25 mouse cellular contexts compared by ENCODE assay signal in genomic region chr4:111487233-111487843, GRCm38 (mm10).
DNase-seq lines count a peak whose midpoint lies in the region; ATAC-seq and TF ChIP-seq lines count a peak whose summit lies in the region.
"Had no signal": no experiment of that assay in that cellular context is flagged by ENCODE, and none has a peak within 500 bp of the region (broad histone marks: within the 10 kb centered on the region; RNA-seq: fewer than 3 reads in every experiment).

No protein-coding gene starts in this region.

- no peak for ATAC-seq in heart, embryonic 11.5 days (replicated peaks; ENCODE audit: insufficient number of reproducible peaks, low FRiP score, low TSS enrichment)
- ATAC-seq in midbrain, embryonic 13.5 days = 0 out of 2 replicates have a peak, but pooled peaks have one; percentile 21
- ATAC-seq in midbrain, postnatal 0 days (ENCODE audit: low FRiP score) = no peak
- peak; percentile 68; the same call in 1 of the 2 replicates for ATAC-seq in embryonic facial prominence, embryonic 11.5 days (replicated peaks; ENCODE audit: insufficient number of reproducible peaks, low FRiP score, low TSS enrichment, low read depth)
- ATAC-seq in limb, embryonic 12.5 days (ENCODE audit: insufficient number of reproducible peaks, insufficient read depth, low FRiP score, low TSS enrichment, low read depth) = peak; percentile 57; the same call in 1 of the 2 replicates
- ATAC-seq: CD4-positive, CD25-positive, alpha-beta regulatory T cell, adult 4 months; intestine, embryonic 15.5 days; liver, postnatal 0 days; lung, postnatal 0 days; Patski had no signal

- TF ChIP-seq CTCF in midbrain, postnatal 0 days (IDR thresholded peaks at IDR 0.05) = no peak

- DNase-seq in heart, adult 11 months = peak; percentile 29
- DNase-seq in midbrain, postnatal 0 days (ENCODE audit: low spot score) = no peak
- peak; percentile 59 for DNase-seq in embryonic facial prominence, embryonic 11.5 days (ENCODE audit: low spot score)
- no peak for DNase-seq in urinary bladder, postnatal 4 days (ENCODE audit: low spot score in 2 of 2)
- DNase-seq in urinary bladder, adult 18-20 months (ENCODE audit: low spot score in 2 of 2) = no peak
- DNase-seq: cerebellum, adult 11 months; cerebellum, adult 9-11 months; kidney, adult 8-10 months; kidney, postnatal 4 days; layer of hippocampus, adult 9-11 months; left cerebral cortex, postnatal 4 days; liver, postnatal 0 days; right cerebral cortex, postnatal 25 days; thymus, postnatal 25 days had no signal

- H3K4me2 ChIP-seq in heart, embryonic 11.5 days = no peak overlapping the region
- H3K4me2 ChIP-seq in midbrain, embryonic 13.5 days (replicated peaks) = no peak overlapping the region
- H3K4me2 ChIP-seq in midbrain, postnatal 0 days (ENCODE audit: low read depth, low read length, poor library complexity, severe bottlenecking) = no peak overlapping the region
- H3K4me2 ChIP-seq in embryonic facial prominence, embryonic 11.5 days (ENCODE audit: low read depth, low read length) = no peak overlapping the region
- no peak overlapping the region for H3K4me2 ChIP-seq in limb, embryonic 12.5 days
- H3K4me2 ChIP-seq: intestine, embryonic 15.5 days had no signal

- H3K27me3 ChIP-seq in heart, embryonic 11.5 days (ENCODE audit: control insufficient read depth, insufficient read depth, low read length) = no peaks in the 10 kb centered on the region
- no peaks in the 10 kb centered on the region for H3K27me3 ChIP-seq in midbrain, embryonic 13.5 days
- no peaks in the 10 kb centered on the region for H3K27me3 ChIP-seq in midbrain, postnatal 0 days (ENCODE audit: insufficient read depth, low read length)
- H3K27me3 ChIP-seq in embryonic facial prominence, embryonic 11.5 days (ENCODE audit: control insufficient read depth, insufficient read depth, low read length) = no peaks in the 10 kb centered on the region
- H3K27me3 ChIP-seq in limb, embryonic 12.5 days = no peaks in the 10 kb centered on the region
- H3K27me3 ChIP-seq: intestine, embryonic 15.5 days; Patski had no signal

- H3K36me3 ChIP-seq in heart, embryonic 11.5 days (ENCODE audit: control insufficient read depth, insufficient read depth, low read length) = no peaks in the 10 kb centered on the region
- H3K36me3 ChIP-seq in midbrain, embryonic 13.5 days = no peaks in the 10 kb centered on the region
- no peaks in the 10 kb centered on the region for H3K36me3 ChIP-seq in midbrain, postnatal 0 days (ENCODE audit: insufficient read depth, low read length)
- H3K36me3 ChIP-seq in embryonic facial prominence, embryonic 11.5 days (replicated peaks; ENCODE audit: control insufficient read depth, insufficient read depth, low read depth, low read length) = no peaks in the 10 kb centered on the region
- no peaks in the 10 kb centered on the region for H3K36me3 ChIP-seq in limb, embryonic 12.5 days
- H3K36me3 ChIP-seq: forebrain, embryonic 10.5 days; hindbrain, embryonic 10.5 days; intestine, embryonic 15.5 days; midbrain, embryonic 10.5 days had no signal

- H3K9me3 ChIP-seq in heart, embryonic 11.5 days (replicated peaks; ENCODE audit: control insufficient read depth, low read length) = no peaks in the 10 kb centered on the region
- H3K9me3 ChIP-seq in midbrain, embryonic 13.5 days = no peaks in the 10 kb centered on the region
- H3K9me3 ChIP-seq in midbrain, postnatal 0 days (ENCODE audit: low read length) = no peaks in the 10 kb centered on the region
- no peaks in the 10 kb centered on the region for H3K9me3 ChIP-seq in embryonic facial prominence, embryonic 11.5 days (replicated peaks; ENCODE audit: control insufficient read depth, low read length)
- H3K9me3 ChIP-seq in limb, embryonic 12.5 days = no peaks in the 10 kb centered on the region
- H3K9me3 ChIP-seq: forebrain, embryonic 10.5 days; hindbrain, embryonic 10.5 days; intestine, embryonic 15.5 days; midbrain, embryonic 10.5 days had no signal

- no peak overlapping the region for H3K4me3 ChIP-seq in heart, embryonic 11.5 days (ENCODE audit: low read depth, low read length)
- H3K4me3 ChIP-seq in midbrain, embryonic 13.5 days (replicated peaks) = no peak overlapping the region
- no peak overlapping the region for H3K4me3 ChIP-seq in midbrain, postnatal 0 days (ENCODE audit: low read depth, low read length)
- no peak overlapping the region for H3K4me3 ChIP-seq in embryonic facial prominence, embryonic 11.5 days (ENCODE audit: low read depth, low read length)
- no peak overlapping the region for H3K4me3 ChIP-seq in limb, embryonic 12.5 days (replicated peaks)
- H3K4me3 ChIP-seq: forebrain, embryonic 10.5 days; hindbrain, embryonic 10.5 days; intestine, embryonic 15.5 days; left cerebral cortex, adult 2 months; midbrain, embryonic 10.5 days had no signal

- H3K27ac ChIP-seq in heart, embryonic 11.5 days (ENCODE audit: low read depth, low read length) = no peak overlapping the region
- H3K27ac ChIP-seq in midbrain, embryonic 13.5 days = no peak overlapping the region
- no peak overlapping the region for H3K27ac ChIP-seq in midbrain, postnatal 0 days (ENCODE audit: low read depth, low read length)
- H3K27ac ChIP-seq in embryonic facial prominence, embryonic 11.5 days (replicated peaks; ENCODE audit: low read depth, low read length) = no peak overlapping the region
- H3K27ac ChIP-seq in limb, embryonic 12.5 days = no peak overlapping the region
- H3K27ac ChIP-seq: forebrain, embryonic 10.5 days; hindbrain, embryonic 10.5 days; intestine, embryonic 15.5 days; left cerebral cortex, adult 2 months; midbrain, embryonic 10.5 days had no signal

- H3K4me1 ChIP-seq in heart, embryonic 11.5 days (ENCODE audit: control insufficient read depth, insufficient read depth, low read length) = peaks cover 7% of the 10 kb centered on the region; the same call in 1 of the 2 replicates
- H3K4me1 ChIP-seq in midbrain, embryonic 13.5 days (replicated peaks) = 0 out of 2 replicates have a peak, but pooled peaks cover 3% of the 10 kb centered on the region
- H3K4me1 ChIP-seq in midbrain, postnatal 0 days (ENCODE audit: insufficient read depth, low read length) = no peaks in the 10 kb centered on the region
- H3K4me1 ChIP-seq in embryonic facial prominence, embryonic 11.5 days (ENCODE audit: control insufficient read depth, insufficient read depth, low read length) = no peaks in the 10 kb centered on the region
- H3K4me1 ChIP-seq in limb, embryonic 12.5 days (replicated peaks) = peaks cover 17% of the 10 kb centered on the region; the same call in 1 of the 2 replicates
- H3K4me1 ChIP-seq: hindbrain, embryonic 10.5 days; midbrain, embryonic 10.5 days had no signal

- no peak overlapping the region for H3K9ac ChIP-seq in heart, embryonic 11.5 days (ENCODE audit: low read depth, low read length)
- H3K9ac ChIP-seq in midbrain, embryonic 13.5 days (replicated peaks) = no peak overlapping the region
- H3K9ac ChIP-seq in midbrain, postnatal 0 days (replicated peaks; ENCODE audit: low read length, poor library complexity, severe bottlenecking) = no peak overlapping the region
- no peak overlapping the region for H3K9ac ChIP-seq in embryonic facial prominence, embryonic 11.5 days (replicated peaks; ENCODE audit: low read length)
- H3K9ac ChIP-seq in limb, embryonic 12.5 days (replicated peaks) = no peak overlapping the region
- H3K9ac ChIP-seq: intestine, embryonic 15.5 days; liver, postnatal 0 days had no signal

- WGBS in heart, embryonic 11.5 days (ENCODE audit: insufficient replicate concordance) = 69% methylated on average over 4 of the region's 4 CpGs
- 95% methylated on average over 4 of the region's 4 CpGs for WGBS in midbrain, embryonic 13.5 days
- 92% methylated on average over 4 of the region's 4 CpGs for WGBS in midbrain, postnatal 0 days
- 77% methylated on average over 4 of the region's 4 CpGs for WGBS in embryonic facial prominence, embryonic 11.5 days
- 70% methylated on average over 4 of the region's 4 CpGs for WGBS in limb, embryonic 12.5 days

Comparison
In these comparisons a context has a peak if more than half of its experiments do, and no peak if none do; other contexts are left out.
1. ATAC-seq: peak in midbrain, embryonic 13.5 days (single experiment), embryonic facial prominence, embryonic 11.5 days (single experiment) and limb, embryonic 12.5 days (single experiment); none in heart, embryonic 11.5 days (single experiment) and midbrain, postnatal 0 days (single experiment).
2. DNase-seq: peak in heart, adult 11 months (single experiment) and embryonic facial prominence, embryonic 11.5 days (single experiment); none in midbrain, postnatal 0 days (single experiment), urinary bladder, postnatal 4 days (0 of 2) and urinary bladder, adult 18-20 months (0 of 2).